Mouse (Mus musculus): Measurements from ENCODE around the gene Gch1.

DNA sequence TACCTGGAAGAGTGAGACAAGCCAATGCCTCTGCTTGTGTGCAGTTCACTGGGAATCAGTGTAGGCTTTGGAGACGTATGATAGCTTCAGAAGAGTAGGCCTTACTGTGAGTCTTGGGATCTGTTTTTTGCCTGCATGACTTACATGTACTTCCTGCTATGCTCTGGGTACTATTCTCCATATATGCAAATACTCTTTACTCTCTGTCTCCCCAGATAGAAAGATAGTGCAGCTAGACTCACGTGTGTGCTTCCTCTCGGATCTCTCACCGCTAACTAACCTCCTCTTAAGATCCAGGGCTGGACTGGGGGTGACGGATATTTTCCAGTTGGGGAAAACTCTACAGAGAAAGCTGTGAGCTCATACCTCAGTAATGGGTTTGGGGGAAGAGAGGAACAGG is 23.5 kb downstream of the Gch1 start:
- TF ChIP-seq CTCF (IDR thresholded peaks at IDR 0.05; ENCODE audit: low read depth) (no peak), EP300 (optimal IDR thresholded peaks at IDR 0.05) (no peak)
